Mouse (Mus musculus): ENCODE measurements around the gene Epm2aip1. TPM values are rescaled to one million over a fixed set of nuclear protein-coding genes. Genes with fewer than 3 reads are reported as not detected.
A peak's percentile ranks its signal among the peaks of the same experiment; 100 is the strongest.

Gene Epm2aip1
- polyA plus RNA-seq (2015; fragmentation: Nextera tagmentation; extraction: Ambion mirVana): 26.5 and 29.1 TPM in 2 replicates

DNA sequence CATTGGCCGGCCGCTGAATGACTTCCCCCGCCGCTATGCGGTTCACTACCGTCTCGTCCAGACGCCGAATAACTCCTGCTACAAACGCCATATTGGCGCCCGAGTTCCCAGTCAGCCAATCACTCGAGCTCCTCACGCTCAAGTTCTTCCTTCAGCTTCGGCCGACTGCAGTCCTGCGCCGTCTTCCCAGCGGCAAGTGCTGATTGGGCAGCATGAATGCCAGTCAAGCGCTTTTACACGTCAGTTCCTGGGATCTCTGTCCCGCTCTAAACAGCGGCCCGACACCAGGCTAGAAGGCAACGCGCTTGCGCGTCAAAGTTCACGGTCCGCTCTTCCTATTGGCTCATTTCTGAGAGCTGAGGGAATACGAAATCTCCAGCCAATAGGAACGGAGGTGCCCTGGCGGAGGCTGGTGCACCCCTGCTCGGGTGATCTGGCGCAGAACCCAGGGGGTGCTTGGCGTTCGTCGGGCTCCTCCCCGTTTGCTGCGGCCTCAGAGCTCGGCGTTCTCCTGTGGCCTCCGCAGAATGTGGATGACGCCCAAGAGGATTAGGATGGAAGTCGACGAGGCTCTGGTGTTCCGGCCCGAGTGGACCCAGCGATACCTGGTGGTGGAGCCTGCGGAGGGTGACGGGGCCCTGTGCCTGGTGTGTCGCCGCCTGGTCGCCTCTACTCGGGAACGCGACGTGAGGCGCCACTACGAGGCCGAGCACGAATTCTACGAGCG lies at the start of gene Epm2aip1, which contains the start of gene Mlh1:
Gene Epm2aip1 (plus strand): TSS at position 496 of the 727 bp plus-strand sequence.
Gene Mlh1 (minus strand): TSS at position 358 of the 727 bp plus-strand sequence.
- Histone ChIP-seq H3K4me1 (ENCODE audit: insufficient read depth, low read length) (peaks cover 38% of the 10 kb centered on the region), H3K27me3 (ENCODE audit: insufficient read depth, low read length) (no peaks in the 10 kb centered on the region), H3K9ac (replicated peaks; ENCODE audit: low read length) (peak within 1 kb of the TSS; percentile 87), H3K36me3 (ENCODE audit: insufficient read depth, low read length) (peaks cover 10% of the 10 kb centered on the region; the same call in 1 of the 2 replicates), H3K4me2 (replicated peaks; ENCODE audit: low read depth, low read length) (peak within 1 kb of the TSS; percentile 76), H3K4me3 (ENCODE audit: low read length) (peak within 1 kb of the TSS; percentile 74), H3K27ac (ENCODE audit: low read length) (peak within 1 kb of the TSS; percentile 94), H3K9me3 (ENCODE audit: low read length) (no peaks in the 10 kb centered on the region)
- peak; percentile 100 for ATAC-seq (ENCODE audit: low FRiP score, low TSS enrichment)
- WGBS: under 1% methylated on average over 62 of the region's 64 CpGs

DNA sequence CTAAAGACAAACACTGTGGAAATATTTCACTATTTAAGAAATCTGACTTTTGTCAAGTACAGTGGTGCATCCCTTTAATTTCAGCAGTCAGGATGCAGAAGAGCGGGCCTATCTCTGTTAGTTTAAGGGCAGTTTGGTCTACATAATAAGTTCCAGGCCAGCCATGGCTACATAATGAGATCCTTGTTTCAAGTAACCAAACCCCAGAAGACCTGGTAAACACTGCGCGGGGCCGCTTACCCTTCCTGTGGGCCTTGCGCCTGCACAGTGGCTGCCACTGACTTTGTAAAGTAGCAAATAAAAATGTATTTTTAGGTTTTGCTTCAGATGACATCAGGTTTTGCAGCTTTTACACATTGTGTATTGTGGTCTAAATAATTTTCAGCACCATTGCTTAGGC lies 48.3 kb upstream of the Epm2aip1 start:
- Histone ChIP-seq H3K36me3 (ENCODE audit: insufficient read depth, low read length) (peaks cover 35% of the 10 kb centered on the region), H3K4me2 (replicated peaks; ENCODE audit: low read depth, low read length) (no peak overlapping the region), H3K4me1 (ENCODE audit: insufficient read depth, low read length) (no peaks in the 10 kb centered on the region), H3K4me3 (ENCODE audit: low read length) (no peak overlapping the region), H3K9ac (replicated peaks; ENCODE audit: low read length) (no peak overlapping the region), H3K27me3 (ENCODE audit: insufficient read depth, low read length) (no peaks in the 10 kb centered on the region), H3K27ac (ENCODE audit: low read length) (no peak overlapping the region), H3K9me3 (ENCODE audit: low read length) (no peaks in the 10 kb centered on the region)
- ATAC-seq (ENCODE audit: low FRiP score, low TSS enrichment): no peak
- 97% methylated on average over 5 of the region's 5 CpGs for WGBS

DNA sequence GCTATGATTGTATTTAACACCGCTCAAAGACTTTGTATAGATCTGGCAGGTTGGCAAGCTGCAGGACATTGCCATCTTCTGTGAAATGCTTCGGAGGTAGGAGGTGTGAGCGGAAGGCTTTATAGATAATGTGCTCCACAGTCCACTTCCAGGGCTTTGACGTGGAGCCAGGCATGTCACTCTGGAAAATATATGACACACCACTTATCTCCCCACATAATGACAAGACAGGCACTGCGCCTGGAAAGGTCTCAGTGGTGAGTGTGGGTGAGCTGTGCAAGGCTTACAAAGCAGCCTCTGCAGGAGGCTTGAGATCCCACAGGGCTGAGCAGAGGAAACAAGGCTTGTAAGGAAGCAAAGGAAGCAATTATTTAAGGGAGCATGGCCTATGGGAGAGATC lies 43.3 kb upstream of the Epm2aip1 start:
- Histone ChIP-seq H3K9me3 (ENCODE audit: low read length) (no peaks in the 10 kb centered on the region), H3K27me3 (ENCODE audit: insufficient read depth, low read length) (no peaks in the 10 kb centered on the region), H3K9ac (replicated peaks; ENCODE audit: low read length) (no peak overlapping the region), H3K4me2 (replicated peaks; ENCODE audit: low read depth, low read length) (no peak overlapping the region), H3K36me3 (ENCODE audit: insufficient read depth, low read length) (peaks cover 51% of the 10 kb centered on the region), H3K4me3 (ENCODE audit: low read length) (no peak overlapping the region), H3K4me1 (ENCODE audit: insufficient read depth, low read length) (no peaks in the 10 kb centered on the region), H3K27ac (ENCODE audit: low read length) (no peak overlapping the region)
- 78% methylated on average over 5 of the region's 5 CpGs for WGBS
- ATAC-seq (ENCODE audit: low FRiP score, low TSS enrichment): no peak

DNA sequence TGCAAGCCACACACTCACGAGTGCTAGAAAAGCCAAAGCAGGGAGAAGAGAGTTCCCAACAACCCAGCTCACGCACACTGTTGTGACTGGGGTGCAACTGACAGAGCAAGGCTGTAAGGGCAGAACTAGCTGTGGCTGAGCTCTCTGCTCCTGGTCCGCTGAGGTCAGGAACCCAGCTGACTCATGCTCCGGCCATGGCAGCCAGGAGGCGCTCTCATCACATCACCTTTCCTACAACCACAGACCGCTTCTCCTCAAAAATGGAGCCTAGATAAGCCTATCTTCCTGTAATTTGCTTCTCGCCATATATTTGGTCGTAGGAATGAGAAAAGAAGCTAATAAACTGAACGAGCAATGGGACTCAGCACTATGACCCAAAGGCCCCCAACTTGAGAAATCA lies 37.0 kb upstream of the Epm2aip1 start:
- H3K9ac ChIP-seq (replicated peaks; ENCODE audit: low read length): no peak overlapping the region
- H3K4me1 ChIP-seq (ENCODE audit: insufficient read depth, low read length): no peaks in the 10 kb centered on the region
- no peak overlapping the region for H3K27ac ChIP-seq (ENCODE audit: low read length)
- ATAC-seq (ENCODE audit: low FRiP score, low TSS enrichment): no peak
- no peaks in the 10 kb centered on the region for H3K9me3 ChIP-seq (ENCODE audit: low read length)
- H3K27me3 ChIP-seq (ENCODE audit: insufficient read depth, low read length): no peaks in the 10 kb centered on the region
- H3K36me3 ChIP-seq (ENCODE audit: insufficient read depth, low read length): peaks cover 45% of the 10 kb centered on the region
- no peak overlapping the region for H3K4me2 ChIP-seq (replicated peaks; ENCODE audit: low read depth, low read length)
- no peak overlapping the region for H3K4me3 ChIP-seq (ENCODE audit: low read length)
- WGBS: 87% methylated on average over 9 of the region's 9 CpGs

DNA sequence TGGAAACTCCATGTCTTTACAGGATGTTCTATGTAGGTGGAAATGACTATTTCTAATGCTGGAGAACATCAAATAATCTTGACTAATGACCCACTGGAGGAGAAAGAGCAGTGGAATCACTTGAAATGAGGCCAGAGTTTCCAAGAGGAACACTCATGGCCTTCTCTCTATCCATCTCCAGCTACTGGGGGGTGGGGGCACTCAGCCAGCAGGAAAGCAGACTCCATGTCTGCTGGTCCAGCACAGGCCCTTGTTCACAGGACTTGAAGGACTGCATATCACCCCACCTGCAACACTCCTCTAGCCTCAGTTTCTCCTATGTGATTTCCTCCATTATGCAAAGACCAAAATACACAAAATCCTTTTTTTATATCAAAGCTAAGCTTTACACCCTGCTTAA lies 34.0 kb upstream of the Epm2aip1 start:
- no peak overlapping the region for H3K27ac ChIP-seq (ENCODE audit: low read length)
- H3K4me3 ChIP-seq (ENCODE audit: low read length): no peak overlapping the region
- H3K4me1 ChIP-seq (ENCODE audit: insufficient read depth, low read length): no peaks in the 10 kb centered on the region
- no peaks in the 10 kb centered on the region for H3K9me3 ChIP-seq (ENCODE audit: low read length)
- H3K36me3 ChIP-seq (ENCODE audit: insufficient read depth, low read length): peaks cover 49% of the 10 kb centered on the region
- ATAC-seq (ENCODE audit: low FRiP score, low TSS enrichment): no peak
- no peak overlapping the region for H3K9ac ChIP-seq (replicated peaks; ENCODE audit: low read length)
- H3K4me2 ChIP-seq (replicated peaks; ENCODE audit: low read depth, low read length): no peak overlapping the region
- H3K27me3 ChIP-seq (ENCODE audit: insufficient read depth, low read length): no peaks in the 10 kb centered on the region

DNA sequence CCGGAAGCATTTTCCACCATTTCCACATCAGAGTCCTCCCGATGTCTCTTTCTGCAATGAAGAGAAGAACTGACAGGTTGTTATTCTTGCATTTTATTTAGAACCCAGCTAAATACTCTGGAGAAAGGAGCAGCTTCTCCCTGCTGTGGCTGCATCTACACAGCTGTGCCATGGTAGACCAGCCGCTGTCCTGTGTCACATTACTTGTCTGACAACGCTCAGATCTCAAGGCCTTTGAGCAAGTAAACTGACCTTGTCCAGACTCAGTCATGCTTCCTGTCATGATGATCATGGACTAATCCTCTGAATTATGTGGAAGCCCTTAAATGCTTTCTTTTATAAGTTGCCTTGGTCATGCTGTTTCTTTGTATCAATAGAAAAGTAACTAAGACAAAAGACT lies 31.9 kb upstream of the Epm2aip1 start:
- 87% methylated on average over 4 of the region's 4 CpGs for WGBS
- no peak for ATAC-seq (ENCODE audit: low FRiP score, low TSS enrichment)
- H3K36me3 ChIP-seq (ENCODE audit: insufficient read depth, low read length): peaks cover 48% of the 10 kb centered on the region

DNA sequence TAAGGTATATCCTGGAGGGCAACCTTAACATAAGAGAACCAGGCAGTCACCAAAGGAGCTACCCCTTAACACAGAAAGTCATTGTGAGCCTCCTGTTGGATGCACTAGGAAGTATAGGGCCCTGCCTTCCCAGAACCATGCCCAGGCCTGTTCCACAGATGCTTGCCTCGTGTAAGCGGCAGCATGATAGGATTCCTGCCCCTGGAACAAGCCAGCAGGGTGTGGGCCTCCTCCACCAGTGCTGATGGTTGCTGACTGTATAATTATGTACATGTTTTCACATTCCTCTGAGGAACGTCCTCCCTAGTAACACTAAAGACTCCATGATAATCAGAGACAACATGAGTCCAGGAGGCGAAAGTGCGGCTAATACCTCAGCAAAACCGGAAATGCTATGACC lies 28.3 kb upstream of the Epm2aip1 start:
- Histone ChIP-seq H3K9me3 (ENCODE audit: low read length) (no peaks in the 10 kb centered on the region), H3K36me3 (ENCODE audit: insufficient read depth, low read length) (peaks cover 48% of the 10 kb centered on the region), H3K27ac (ENCODE audit: low read length) (no peak overlapping the region), H3K9ac (replicated peaks; ENCODE audit: low read length) (no peak overlapping the region), H3K4me2 (replicated peaks; ENCODE audit: low read depth, low read length) (no peak overlapping the region), H3K27me3 (ENCODE audit: insufficient read depth, low read length) (no peaks in the 10 kb centered on the region), H3K4me3 (ENCODE audit: low read length) (no peak overlapping the region), H3K4me1 (ENCODE audit: insufficient read depth, low read length) (no peaks in the 10 kb centered on the region)
- 86% methylated on average over 6 of the region's 6 CpGs for WGBS
- no peak for ATAC-seq (ENCODE audit: low FRiP score, low TSS enrichment)

More for the DNA sequence above, 31.9 kb upstream of the Epm2aip1 start:
- Histone ChIP-seq H3K4me1 (ENCODE audit: insufficient read depth, low read length) (no peaks in the 10 kb centered on the region), H3K9me3 (ENCODE audit: low read length) (no peaks in the 10 kb centered on the region), H3K27ac (ENCODE audit: low read length) (no peak overlapping the region), H3K4me3 (ENCODE audit: low read length) (no peak overlapping the region), H3K27me3 (ENCODE audit: insufficient read depth, low read length) (no peaks in the 10 kb centered on the region), H3K9ac (replicated peaks; ENCODE audit: low read length) (no peak overlapping the region), H3K4me2 (replicated peaks; ENCODE audit: low read depth, low read length) (no peak overlapping the region)

DNA sequence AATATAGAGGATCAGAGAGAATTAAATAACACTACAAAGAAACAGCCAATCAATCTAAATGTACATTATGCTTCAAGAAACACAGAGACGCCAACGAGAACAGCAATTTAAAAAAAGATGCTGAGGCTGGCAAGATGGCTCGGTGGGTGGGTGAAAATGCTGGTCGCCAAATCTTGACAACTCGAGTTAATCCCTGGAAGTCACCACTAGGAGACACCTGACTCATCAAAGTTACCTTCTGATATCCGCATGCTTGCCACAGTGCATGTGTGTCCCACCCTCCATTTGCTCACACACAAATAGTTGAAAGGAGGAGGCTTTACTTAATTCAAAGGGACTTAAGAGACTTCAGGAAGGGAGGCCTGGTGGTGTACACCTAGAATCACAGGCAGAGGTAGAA lies 26.2 kb upstream of the Epm2aip1 start:
- no peaks in the 10 kb centered on the region for H3K4me1 ChIP-seq (ENCODE audit: insufficient read depth, low read length)
- no peaks in the 10 kb centered on the region for H3K27me3 ChIP-seq (ENCODE audit: insufficient read depth, low read length)
- no peaks in the 10 kb centered on the region for H3K9me3 ChIP-seq (ENCODE audit: low read length)
- H3K9ac ChIP-seq (replicated peaks; ENCODE audit: low read length): no peak overlapping the region
- ATAC-seq (ENCODE audit: low FRiP score, low TSS enrichment): no peak
- no peak overlapping the region for H3K4me3 ChIP-seq (ENCODE audit: low read length)
- H3K27ac ChIP-seq (ENCODE audit: low read length): no peak overlapping the region
- 84% methylated on average over 6 of the region's 6 CpGs for WGBS
- H3K36me3 ChIP-seq (ENCODE audit: insufficient read depth, low read length): peaks cover 49% of the 10 kb centered on the region
- H3K4me2 ChIP-seq (replicated peaks; ENCODE audit: low read depth, low read length): no peak overlapping the region

DNA sequence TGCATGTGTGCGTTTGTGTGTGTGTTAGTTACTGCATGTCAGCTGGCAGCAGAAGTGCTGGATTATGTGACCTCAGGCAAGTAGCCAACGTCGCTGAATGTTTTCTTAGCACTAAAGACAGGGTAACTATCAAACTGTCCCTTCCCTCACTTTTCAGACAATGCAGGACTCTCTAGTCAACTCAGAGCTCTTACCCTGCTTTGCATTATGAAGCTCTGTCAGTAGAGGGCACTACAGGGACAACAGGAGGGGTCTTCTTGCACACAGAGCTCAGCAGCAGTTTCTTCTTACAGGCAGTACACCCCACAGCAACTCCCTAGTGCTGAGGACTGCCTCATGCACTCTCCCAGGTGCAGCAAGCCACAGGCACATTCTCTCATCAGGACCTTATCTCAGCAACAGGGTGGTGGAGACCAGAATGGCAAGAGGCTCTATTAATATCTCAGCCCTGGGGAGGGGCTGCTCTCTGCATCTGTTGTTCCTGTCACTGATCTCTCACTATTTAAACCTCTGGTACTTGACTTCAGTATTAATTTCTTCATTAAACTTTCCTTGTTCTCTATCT lies 24.0 kb upstream of the Epm2aip1 start:
- Histone ChIP-seq H3K4me2 (replicated peaks; ENCODE audit: low read depth, low read length) (no peak overlapping the region), H3K36me3 (ENCODE audit: insufficient read depth, low read length) (peaks cover 54% of the 10 kb centered on the region), H3K9ac (replicated peaks; ENCODE audit: low read length) (no peak overlapping the region), H3K4me1 (ENCODE audit: insufficient read depth, low read length) (no peaks in the 10 kb centered on the region), H3K4me3 (ENCODE audit: low read length) (no peak overlapping the region), H3K27ac (ENCODE audit: low read length) (no peak overlapping the region), H3K9me3 (ENCODE audit: low read length) (no peaks in the 10 kb centered on the region), H3K27me3 (ENCODE audit: insufficient read depth, low read length) (no peaks in the 10 kb centered on the region)
- no peak for ATAC-seq (ENCODE audit: low FRiP score, low TSS enrichment)
- 74% methylated on average over 3 of the region's 3 CpGs for WGBS

DNA sequence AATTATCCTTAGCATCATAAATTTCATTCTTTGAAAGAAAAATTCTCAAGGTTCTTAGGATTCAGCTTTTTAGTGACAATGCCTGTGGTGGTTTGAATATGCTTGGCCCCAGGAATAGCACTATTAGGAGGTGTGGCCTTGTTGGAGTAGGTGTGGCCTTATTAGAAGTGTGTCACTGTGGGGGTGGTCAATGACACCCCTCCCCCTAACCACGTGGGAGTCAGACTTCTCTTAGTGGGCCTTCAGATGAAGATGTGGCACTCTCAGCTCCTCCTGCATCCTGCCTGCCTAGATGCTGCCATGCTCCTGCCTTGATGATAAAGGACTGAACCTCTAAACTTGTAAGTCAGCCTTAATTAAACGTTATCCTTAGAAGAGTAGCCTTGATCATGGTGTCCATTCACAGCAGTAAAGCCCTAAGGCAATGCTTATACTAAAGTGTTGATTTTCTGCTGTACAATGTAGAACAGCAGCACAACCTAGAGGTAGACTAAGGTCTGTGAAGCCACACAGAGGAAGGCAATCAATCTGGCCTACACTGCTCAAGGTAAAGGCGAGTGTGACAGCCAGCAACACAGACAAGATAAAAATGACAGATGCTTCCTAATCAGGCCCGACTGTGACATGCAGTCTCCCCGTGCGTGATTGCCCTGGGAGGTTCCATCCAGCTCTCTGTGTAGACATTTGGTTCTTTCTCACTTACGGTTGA lies 19.4 kb upstream of the Epm2aip1 start:
- no peaks in the 10 kb centered on the region for H3K27me3 ChIP-seq (ENCODE audit: insufficient read depth, low read length)
- no peak overlapping the region for H3K9ac ChIP-seq (replicated peaks; ENCODE audit: low read length)
- H3K4me3 ChIP-seq (ENCODE audit: low read length): no peak overlapping the region
- WGBS: 77% methylated on average over 7 of the region's 7 CpGs
- no peak for ATAC-seq (ENCODE audit: low FRiP score, low TSS enrichment)
- no peak overlapping the region for H3K4me2 ChIP-seq (replicated peaks; ENCODE audit: low read depth, low read length)
- H3K36me3 ChIP-seq (ENCODE audit: insufficient read depth, low read length): peaks cover 70% of the 10 kb centered on the region
- H3K27ac ChIP-seq (ENCODE audit: low read length): no peak overlapping the region
- H3K9me3 ChIP-seq (ENCODE audit: low read length): no peaks in the 10 kb centered on the region
- no peaks in the 10 kb centered on the region for H3K4me1 ChIP-seq (ENCODE audit: insufficient read depth, low read length)

Data from kidney, embryonic 16.5 days (tissue).